9 mouse cellular contexts compared by ENCODE assay signal in genomic region chr11:69116843-69117242, GRCm38 (mm10). TPM values are rescaled to one million over a fixed set of nuclear protein-coding genes. Genes with fewer than 3 reads are reported as not detected.
DNase-seq lines count a peak whose midpoint lies in the region; ATAC-seq lines count a peak whose summit lies in the region.
"Had no signal": no experiment of that assay in that cellular context is flagged by ENCODE, and none has a peak within 500 bp of the region (broad histone marks: within the 10 kb centered on the region; RNA-seq: fewer than 3 reads in every experiment).

No protein-coding gene starts in this region.

- DNase-seq in heart, adult 9 months (ENCODE audit: low spot score in 2 of 2): no peak
- DNase-seq in embryo, embryonic 9.5 days (ENCODE audit: extremely low spot score): no peak
- no peak for DNase-seq in kidney, adult 18-20 months

- no peaks in the 10 kb centered on the region for H3K27me3 ChIP-seq in heart, embryonic 14.5 days (ENCODE audit: control insufficient read depth, insufficient read depth, low read length)
- no peaks in the 10 kb centered on the region; the same call in 1 of the 2 replicates for H3K27me3 ChIP-seq in embryonic facial prominence, embryonic 15.5 days
- no peaks in the 10 kb centered on the region for H3K27me3 ChIP-seq in hindbrain, embryonic 16.5 days (replicated peaks; ENCODE audit: control insufficient read depth, insufficient read depth, low read length)
- peaks cover 11% of the 10 kb centered on the region for H3K27me3 ChIP-seq in midbrain, embryonic 15.5 days (replicated peaks)

- no peaks in the 10 kb centered on the region for H3K36me3 ChIP-seq in heart, embryonic 14.5 days (ENCODE audit: control insufficient read depth, insufficient read depth, low read length)
- H3K36me3 ChIP-seq in embryonic facial prominence, embryonic 15.5 days: no peaks in the 10 kb centered on the region
- H3K36me3 ChIP-seq in hindbrain, embryonic 16.5 days (ENCODE audit: control insufficient read depth, insufficient read depth, low read length): no peaks in the 10 kb centered on the region
- no peaks in the 10 kb centered on the region for H3K36me3 ChIP-seq in midbrain, embryonic 15.5 days (replicated peaks)

- 54% methylated on average over 5 of the region's 5 CpGs for WGBS in heart, embryonic 14.5 days
- 56% methylated on average over 5 of the region's 5 CpGs for WGBS in embryonic facial prominence, embryonic 15.5 days
- 53% methylated on average over 5 of the region's 5 CpGs for WGBS in hindbrain, embryonic 16.5 days
- 47% methylated on average over 5 of the region's 5 CpGs for WGBS in midbrain, embryonic 15.5 days

- peak overlapping the region in 1 of 2 experiments; percentile 81; a peak in 1 of 4 replicates for H3K4me3 ChIP-seq in heart, embryonic 14.5 days (ENCODE audit: control insufficient read depth in 1 of 2, insufficient read depth in 1 of 2, low read depth in 1 of 2, low read length in 2 of 2)
- peak overlapping the region; percentile 91; the same call in 1 of the 2 replicates for H3K4me3 ChIP-seq in embryonic facial prominence, embryonic 15.5 days (replicated peaks)
- no peak overlapping the region for H3K4me3 ChIP-seq in hindbrain, embryonic 16.5 days (ENCODE audit: low read length)
- H3K4me3 ChIP-seq in midbrain, embryonic 15.5 days: peak overlapping the region; percentile 53

- no peaks in the 10 kb centered on the region for H3K9me3 ChIP-seq in heart, embryonic 14.5 days (ENCODE audit: control insufficient read depth, low read length)
- no peaks in the 10 kb centered on the region for H3K9me3 ChIP-seq in embryonic facial prominence, embryonic 15.5 days (replicated peaks)
- no peaks in the 10 kb centered on the region for H3K9me3 ChIP-seq in hindbrain, embryonic 16.5 days (ENCODE audit: control insufficient read depth, low read length)
- H3K9me3 ChIP-seq in midbrain, embryonic 15.5 days: no peaks in the 10 kb centered on the region

- peaks cover 13 to 36% of the 10 kb centered on the region in 2 experiments for H3K4me1 ChIP-seq in heart, embryonic 14.5 days (ENCODE audit: control insufficient read depth in 2 of 2, insufficient read depth in 2 of 2, low read length in 2 of 2)
- H3K4me1 ChIP-seq in embryonic facial prominence, embryonic 15.5 days: peaks cover 36% of the 10 kb centered on the region
- peaks cover 20% of the 10 kb centered on the region for H3K4me1 ChIP-seq in hindbrain, embryonic 16.5 days (ENCODE audit: control insufficient read depth, insufficient read depth, low read depth, low read length)
- H3K4me1 ChIP-seq in midbrain, embryonic 15.5 days: peaks cover 47% of the 10 kb centered on the region

- no peak overlapping the region for H3K9ac ChIP-seq in heart, embryonic 14.5 days (ENCODE audit: low read length)
- no peak overlapping the region for H3K9ac ChIP-seq in embryonic facial prominence, embryonic 15.5 days
- no peak overlapping the region for H3K9ac ChIP-seq in hindbrain, embryonic 16.5 days (ENCODE audit: low read depth, low read length)
- no peak overlapping the region; the same call in 1 of the 2 replicates for H3K9ac ChIP-seq in midbrain, embryonic 15.5 days

- ATAC-seq in heart, embryonic 14.5 days (ENCODE audit: insufficient number of reproducible peaks, insufficient read depth, low FRiP score, low read depth): no peak
- ATAC-seq in embryonic facial prominence, embryonic 15.5 days (ENCODE audit: insufficient number of reproducible peaks, low FRiP score, low TSS enrichment, low read depth): no peak
- ATAC-seq in hindbrain, embryonic 16.5 days: no peak
- no peak for ATAC-seq in midbrain, embryonic 15.5 days (replicated peaks)
- no peak for ATAC-seq in inflammation-experienced regulatory T-cells, adult 6 months

- H3K27ac ChIP-seq in heart, embryonic 14.5 days (replicated peaks in 1 of 2; ENCODE audit: control insufficient read depth in 1 of 2, insufficient read depth in 1 of 2, low read depth in 2 of 2, low read length in 2 of 2): no peak overlapping the region
- H3K27ac ChIP-seq in embryonic facial prominence, embryonic 15.5 days (replicated peaks): no peak overlapping the region
- no peak overlapping the region for H3K27ac ChIP-seq in hindbrain, embryonic 16.5 days (ENCODE audit: low read depth, low read length)
- no peak overlapping the region for H3K27ac ChIP-seq in midbrain, embryonic 15.5 days

- peak overlapping the region; percentile 84 for H3K4me2 ChIP-seq in heart, embryonic 14.5 days (ENCODE audit: low read length)
- peak overlapping the region; percentile 96 for H3K4me2 ChIP-seq in embryonic facial prominence, embryonic 15.5 days (replicated peaks)
- H3K4me2 ChIP-seq in hindbrain, embryonic 16.5 days (ENCODE audit: low read length): peak overlapping the region; percentile 97
- peak overlapping the region; percentile 88 for H3K4me2 ChIP-seq in midbrain, embryonic 15.5 days

RNA-seq across cellular contexts. Expression of gene Hes7, which starts 3.4 kb away (rescaled TPM):
- 0.43 and 0.47 TPM in 2 replicates for polyA plus RNA-seq in heart, embryonic 14.5 days (2014; fragmentation: Nextera tagmentation; extraction: Ambion mirVana)
- polyA plus RNA-seq in embryonic facial prominence, embryonic 15.5 days (2015; fragmentation: Nextera tagmentation; extraction: Ambion mirVana): 0.55 and 0.64 TPM in 2 replicates
- 1.4 and 1.8 TPM in 2 replicates for polyA plus RNA-seq in hindbrain, embryonic 16.5 days (2015; fragmentation: Nextera tagmentation; extraction: Ambion mirVana)
- polyA plus RNA-seq in midbrain, embryonic 15.5 days (2015; fragmentation: Nextera tagmentation; extraction: Ambion mirVana): 0.86 and 0.89 TPM in 2 replicates
- polyA plus RNA-seq in inflammation-experienced regulatory T-cells, adult 6 months (2017; shearing (Covaris generic)): not detected

RNA-seq across cellular contexts. Expression of gene 9130213A22Rik, which starts 5.5 kb away (rescaled TPM):
- 0.28 and 1.2 TPM in 2 replicates for polyA plus RNA-seq in heart, embryonic 14.5 days (2014; fragmentation: Nextera tagmentation; extraction: Ambion mirVana)
- polyA plus RNA-seq in embryonic facial prominence, embryonic 15.5 days (2015; fragmentation: Nextera tagmentation; extraction: Ambion mirVana): 0.35 and 0.51 TPM in 2 replicates
- 0.94 and 1.2 TPM in 2 replicates for polyA plus RNA-seq in hindbrain, embryonic 16.5 days (2015; fragmentation: Nextera tagmentation; extraction: Ambion mirVana)
- polyA plus RNA-seq in midbrain, embryonic 15.5 days (2015; fragmentation: Nextera tagmentation; extraction: Ambion mirVana): 0.24 and 0.27 TPM in 2 replicates
- under 1 TPM in 1 of 3 experiments, not detected in 2; 0.63 TPM for polyA plus RNA-seq in inflammation-experienced regulatory T-cells, adult 6 months (2017; shearing (Covaris generic))
- polyA plus RNA-seq: erythroblast, embryonic 14.5 days had no signal

RNA-seq across cellular contexts. Expression of gene Aloxe3, which starts 8.9 kb away (rescaled TPM):
- 0.09 and 0.15 TPM in 2 replicates for polyA plus RNA-seq in heart, embryonic 14.5 days (2014; fragmentation: Nextera tagmentation; extraction: Ambion mirVana)
- 7.6 and 8.9 TPM in 2 replicates for polyA plus RNA-seq in embryonic facial prominence, embryonic 15.5 days (2015; fragmentation: Nextera tagmentation; extraction: Ambion mirVana)
- polyA plus RNA-seq in hindbrain, embryonic 16.5 days (2015; fragmentation: Nextera tagmentation; extraction: Ambion mirVana): 8.1 and 8.5 TPM in 2 replicates
- 6.3 and 8.0 TPM in 2 replicates for polyA plus RNA-seq in midbrain, embryonic 15.5 days (2015; fragmentation: Nextera tagmentation; extraction: Ambion mirVana)
- under 1 TPM in 1 of 3 experiments, not detected in 2; 0.13 TPM for polyA plus RNA-seq in inflammation-experienced regulatory T-cells, adult 6 months (2017; shearing (Covaris generic))

RNA-seq across cellular contexts. Expression of gene Per1, which starts 21.8 kb away (rescaled TPM):
- polyA plus RNA-seq in heart, embryonic 14.5 days (2014; fragmentation: Nextera tagmentation; extraction: Ambion mirVana): 16.0 and 17.8 TPM in 2 replicates
- polyA plus RNA-seq in embryonic facial prominence, embryonic 15.5 days (2015; fragmentation: Nextera tagmentation; extraction: Ambion mirVana): 29.6 and 34.4 TPM in 2 replicates
- polyA plus RNA-seq in hindbrain, embryonic 16.5 days (2015; fragmentation: Nextera tagmentation; extraction: Ambion mirVana): 11.1 and 11.2 TPM in 2 replicates
- polyA plus RNA-seq in midbrain, embryonic 15.5 days (2015; fragmentation: Nextera tagmentation; extraction: Ambion mirVana): 11.3 and 12.3 TPM in 2 replicates
- 1 to 10 TPM; 5.2 to 6.2 (median 6.1) TPM for polyA plus RNA-seq in inflammation-experienced regulatory T-cells, adult 6 months (2017; shearing (Covaris generic))

RNA-seq across cellular contexts. Expression of gene Vamp2, which starts 28.6 kb away (rescaled TPM):
- polyA plus RNA-seq in heart, embryonic 14.5 days (2014; fragmentation: Nextera tagmentation; extraction: Ambion mirVana): 81.5 and 93.9 TPM in 2 replicates
- polyA plus RNA-seq in embryonic facial prominence, embryonic 15.5 days (2015; fragmentation: Nextera tagmentation; extraction: Ambion mirVana): 111 and 149 TPM in 2 replicates
- 402 and 475 TPM in 2 replicates for polyA plus RNA-seq in hindbrain, embryonic 16.5 days (2015; fragmentation: Nextera tagmentation; extraction: Ambion mirVana)
- polyA plus RNA-seq in midbrain, embryonic 15.5 days (2015; fragmentation: Nextera tagmentation; extraction: Ambion mirVana): 319 and 333 TPM in 2 replicates
- 10 to 100 TPM; 26.9 to 31.5 (median 27.3) TPM for polyA plus RNA-seq in inflammation-experienced regulatory T-cells, adult 6 months (2017; shearing (Covaris generic))
